Mouse (Mus musculus) liver, adult 2 months (tissue): ENCODE data around the gene Egflam. TPM values are rescaled to one million over a fixed set of nuclear protein-coding genes. Genes with fewer than 3 reads are reported as not detected.
A peak's percentile ranks its signal among the peaks of the same experiment; 100 is the strongest.

Experiments used
- DNase-seq: peaks from one replicate; pipeline ENCODE4 v3.0.0-alpha.2; 2011; ENCODE audit warnings: low read depth, low spot score; ENCODE audit errors: extremely low read depth
- H3K27ac ChIP-seq: fragments of 200-500 bp; replicated peaks from 2 replicates; pipeline ENCODE4 v1.5.1; 2012; ENCODE audit warnings: low read depth, mild to moderate bottlenecking, control low read depth, inconsistent platforms, low read length; ENCODE audit not compliant: insufficient read depth
- H3K27me3 ChIP-seq: fragments of 200-500 bp; 2 replicates; pipeline ENCODE4 v1.6.1; 2012; ENCODE audit warnings: mild to moderate bottlenecking, moderate library complexity, low read length, inconsistent platforms; ENCODE audit not compliant: control insufficient read depth, insufficient read depth
- H3K36me3 ChIP-seq: fragments of 200-500 bp; 2 replicates; pipeline ENCODE4 v1.6.1; 2012; ENCODE audit warnings: low read length, inconsistent platforms; ENCODE audit not compliant: control insufficient read depth, insufficient read depth
- H3K4me1 ChIP-seq: fragments of 200-500 bp; 2 replicates; pipeline ENCODE4 v1.6.1; 2011; ENCODE audit warnings: low read length; ENCODE audit not compliant: control insufficient read depth, insufficient read depth
- H3K4me3 ChIP-seq: fragments of 200-500 bp; 2 replicates; pipeline ENCODE4 v1.5.1; 2011; ENCODE audit warnings: low read depth, mild to moderate bottlenecking, control low read depth, low read length, moderate library complexity; ENCODE audit not compliant: insufficient read depth
- H3K79me2 ChIP-seq: fragments of 200-500 bp; 2 replicates; pipeline ENCODE4 v1.6.1; 2012; ENCODE audit warnings: inconsistent platforms, mild to moderate bottlenecking, low read length, moderate library complexity; ENCODE audit not compliant: control insufficient read depth, insufficient read depth
- H3K9ac ChIP-seq: fragments of 200-500 bp; 2 replicates; pipeline ENCODE4 v1.6.1; 2012; ENCODE audit warnings: low read depth, mild to moderate bottlenecking, control low read depth, inconsistent platforms, low read length
- CTCF ChIP-seq: fragments of 200-500 bp; IDR thresholded peaks from 2 replicates; pipeline ENCODE4 v1.5.1; 2011; ENCODE audit warnings: low read depth, low read length, control low read depth
- POLR2A ChIP-seq: fragments of 200-500 bp; IDR thresholded peaks from 2 replicates; pipeline ENCODE4 v1.6.1; 2011; ENCODE audit warnings: low read length, control low read depth; ENCODE audit not compliant: insufficient read depth; ENCODE audit errors: extremely low read depth
- WGBS: fragments of 180-500 bp; shearing (Covaris S2); methylation state at CpG from one replicate; pipeline ENCODE4 v1.1.7; 2018; 5-methylcytosine and 5-hydroxymethylcytosine counted together
- polyA plus RNA-seq: library from polyadenylated mRNA; depleted of rRNA; stranded (reverse); fragments of >200 nt; gene quantifications from 2 replicates; pipeline ENCODE4 v1.2.3, GENCODE M21; 2012
- total RNA-seq: library from RNA; depleted of rRNA; stranded (reverse); fragments of >200 nt; gene quantifications from 2 replicates; pipeline ENCODE4 v1.2.3, GENCODE M21; 2014

The Egflam gene
- total and polyA plus RNA-seq, 2 experiments = 0.23 to 0.28 TPM

- WGBS = 24% methylated on average over 9 of the region's 9 CpGs
- H3K27ac ChIP-seq = peak overlapping the region; percentile 69
- TF ChIP-seq POLR2A = no peak
- TF ChIP-seq CTCF = no peak
- H3K4me3 ChIP-seq = no peak overlapping the region
- peak overlapping the region; percentile 32 for H3K9ac ChIP-seq
- H3K27me3 ChIP-seq = no peaks in the 10 kb centered on the region
- H3K4me1 ChIP-seq = peaks cover 20% of the 10 kb centered on the region
- H3K79me2 ChIP-seq = peaks cover 5% of the 10 kb centered on the region; the same call in 1 of the 2 replicates
- peak; percentile 89 for DNase-seq
- H3K36me3 ChIP-seq = peaks cover 64% of the 10 kb centered on the region
These were observed 231.5 kb downstream of the Egflam start for GRCm38 (mm10) chr15:7166735-7167134.

DNA sequence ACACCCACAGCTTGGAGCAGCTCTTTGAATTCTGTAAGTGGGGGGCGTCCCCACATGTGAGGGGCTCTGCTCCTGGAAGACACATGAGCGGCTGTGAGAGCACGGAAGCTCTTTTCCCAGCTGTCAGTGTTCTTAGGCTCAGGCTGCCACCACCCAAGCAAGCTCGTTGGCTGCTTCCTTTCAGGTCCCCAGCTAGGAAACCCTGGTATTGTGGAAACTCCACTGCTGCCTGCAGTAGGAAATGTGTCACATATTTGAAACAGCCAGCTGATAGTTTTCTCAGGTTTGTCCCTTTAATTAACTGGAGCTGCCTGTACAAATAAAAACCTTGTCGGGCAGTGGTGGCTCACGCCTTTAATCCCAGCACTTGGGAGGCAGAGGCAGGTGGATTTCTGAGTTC lies 234.3 kb downstream of the Egflam start:
- 0 out of 2 replicates have a peak overlapping the region, but pooled peaks have one; percentile 7 for H3K27ac ChIP-seq
- TF ChIP-seq CTCF = no peak
- no peak for TF ChIP-seq POLR2A
- peaks cover 52% of the 10 kb centered on the region for H3K36me3 ChIP-seq
- peaks cover 5% of the 10 kb centered on the region; the same call in 1 of the 2 replicates for H3K79me2 ChIP-seq
- no peak for DNase-seq
- 66% methylated on average over 6 of the region's 6 CpGs for WGBS
- H3K9ac ChIP-seq = no peak overlapping the region
- no peak overlapping the region for H3K4me3 ChIP-seq
- H3K27me3 ChIP-seq = no peaks in the 10 kb centered on the region
- peaks cover 28% of the 10 kb centered on the region for H3K4me1 ChIP-seq

DNA sequence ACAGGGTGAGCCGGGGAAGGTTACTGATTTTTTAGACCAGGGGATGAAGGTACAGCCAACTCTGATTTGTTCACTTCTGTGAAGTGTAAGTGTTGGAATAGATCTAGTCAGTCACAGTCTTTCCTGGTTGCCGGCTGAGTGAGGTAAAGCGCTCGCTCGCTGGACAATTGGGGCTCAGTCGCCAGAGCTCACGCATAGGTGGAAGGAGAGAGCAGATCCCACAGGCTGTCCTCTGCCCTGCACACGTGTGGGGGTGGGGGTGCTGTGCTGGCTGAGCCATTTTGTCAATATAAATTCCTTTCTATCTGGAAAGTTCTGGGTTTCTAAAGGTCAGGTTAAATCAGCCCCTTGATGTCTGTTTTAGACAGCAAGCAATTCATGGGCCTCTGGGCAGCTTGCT lies 237.9 kb downstream of the Egflam start:
- no peak for DNase-seq
- H3K4me3 ChIP-seq = no peak overlapping the region
- peaks cover 65% of the 10 kb centered on the region for H3K36me3 ChIP-seq
- H3K4me1 ChIP-seq = peaks cover 11% of the 10 kb centered on the region
- peaks cover 5% of the 10 kb centered on the region; the same call in 1 of the 2 replicates for H3K79me2 ChIP-seq
- no peak for TF ChIP-seq CTCF
- no peak for TF ChIP-seq POLR2A
- H3K27ac ChIP-seq = peak overlapping the region; percentile 81
- H3K9ac ChIP-seq = peak overlapping the region; percentile 26; the same call in 1 of the 2 replicates
- no peaks in the 10 kb centered on the region for H3K27me3 ChIP-seq
- WGBS = 26% methylated on average over 8 of the region's 8 CpGs

DNA sequence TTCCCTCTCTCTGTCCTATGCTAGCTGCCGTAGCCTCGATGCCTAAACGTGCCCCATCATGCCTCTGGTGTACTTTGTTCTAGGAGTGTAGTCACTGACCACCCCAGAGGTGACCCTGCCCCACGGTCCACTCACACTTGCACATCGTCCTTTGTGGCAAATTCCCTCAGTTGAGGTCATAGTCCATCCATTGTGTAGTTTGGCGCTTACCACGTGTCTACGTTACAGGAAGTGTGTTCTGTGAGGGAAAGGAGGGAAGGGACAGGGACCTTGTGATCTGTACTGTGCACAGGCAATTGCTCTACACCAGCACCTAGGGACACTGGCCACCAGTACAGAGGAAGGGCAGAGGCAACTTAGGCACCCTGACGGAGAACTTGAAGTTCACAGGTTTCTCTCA lies 238.3 kb downstream of the Egflam start:
- H3K36me3 ChIP-seq = peaks cover 64% of the 10 kb centered on the region
- H3K27me3 ChIP-seq = no peaks in the 10 kb centered on the region
- H3K27ac ChIP-seq = peak overlapping the region; percentile 81
- DNase-seq = peak; percentile 99
- no peak for TF ChIP-seq CTCF
- no peak for TF ChIP-seq POLR2A
- 17% methylated on average over 9 of the region's 9 CpGs for WGBS
- H3K4me1 ChIP-seq = peaks cover 9% of the 10 kb centered on the region
- peaks cover 5% of the 10 kb centered on the region; the same call in 1 of the 2 replicates for H3K79me2 ChIP-seq
- H3K9ac ChIP-seq = peak overlapping the region; percentile 26; the same call in 1 of the 2 replicates
- no peak overlapping the region for H3K4me3 ChIP-seq

DNA sequence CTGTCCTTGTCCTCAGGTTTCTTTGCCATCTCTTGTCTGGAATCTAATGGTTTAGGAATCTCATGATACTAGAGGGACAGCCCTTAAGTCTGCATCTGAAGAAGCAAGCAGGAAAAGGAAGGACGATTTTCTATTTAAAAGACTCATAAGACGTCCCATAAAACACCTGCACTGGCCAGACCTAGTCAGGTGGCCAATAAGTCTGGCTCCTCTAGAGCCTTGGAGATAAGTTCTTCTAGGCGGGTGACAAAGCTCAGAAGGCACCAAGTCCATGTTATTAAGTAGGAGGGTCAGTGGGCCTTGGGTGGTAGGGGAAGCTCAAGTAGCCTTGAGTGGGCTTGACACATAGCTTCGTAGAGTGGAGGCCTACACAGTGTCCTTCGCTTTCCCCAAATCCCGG lies 240.5 kb downstream of the Egflam start:
- no peaks in the 10 kb centered on the region for H3K27me3 ChIP-seq
- peaks cover 55% of the 10 kb centered on the region for H3K36me3 ChIP-seq
- DNase-seq = no peak
- H3K9ac ChIP-seq = no peak overlapping the region
- H3K4me3 ChIP-seq = no peak overlapping the region
- H3K27ac ChIP-seq = no peak overlapping the region
- 87% methylated on average over 6 of the region's 6 CpGs for WGBS
- no peak for TF ChIP-seq POLR2A
- no peak for TF ChIP-seq CTCF
- peaks cover 3% of the 10 kb centered on the region; the same call in 1 of the 2 replicates for H3K79me2 ChIP-seq
- H3K4me1 ChIP-seq = peaks cover 14% of the 10 kb centered on the region
